Mouse (Mus musculus): ENCODE results near the gene Atg7.

Gene Atg7

DNA sequence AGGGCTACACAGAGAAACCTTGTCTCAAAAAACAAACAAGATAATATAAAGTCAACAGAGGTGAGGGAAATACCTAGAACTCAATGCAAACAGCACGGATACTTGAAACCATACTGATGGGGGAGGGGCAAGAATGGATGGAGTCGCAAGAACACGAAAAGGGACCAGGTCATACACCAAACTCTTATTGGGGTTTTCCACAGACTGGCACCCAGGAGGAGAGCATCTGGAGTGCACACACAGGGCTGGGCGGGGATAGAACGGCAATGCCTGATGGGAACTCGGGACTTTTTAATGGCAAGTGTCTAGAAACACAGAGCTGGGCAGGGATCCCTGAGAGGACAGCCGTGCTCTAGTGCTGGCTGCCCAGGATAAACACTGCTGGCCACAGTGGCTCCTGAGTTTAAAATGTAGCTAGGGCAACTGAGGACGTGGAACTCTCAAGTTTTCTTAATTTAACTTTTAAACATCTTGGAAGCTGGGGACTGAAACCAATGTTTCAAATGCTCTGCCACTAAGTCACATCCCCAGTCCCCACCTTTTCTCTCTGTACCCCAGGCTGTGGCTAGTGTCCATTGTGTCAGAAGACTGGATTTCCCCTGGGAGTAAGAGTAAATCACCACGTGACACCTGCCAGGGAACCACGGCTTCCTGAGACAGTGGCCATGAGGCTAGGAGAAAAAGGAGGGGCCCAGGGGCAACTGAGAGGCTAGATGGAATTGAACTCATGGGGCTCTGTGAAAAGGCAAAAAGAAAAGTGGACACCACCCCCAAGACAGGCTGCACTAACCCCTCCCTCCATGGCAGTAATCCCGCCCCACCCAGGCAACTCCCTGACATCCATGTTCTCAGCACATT is 243.8 kb downstream of the Atg7 start:
- no peak for DNase-seq

DNA sequence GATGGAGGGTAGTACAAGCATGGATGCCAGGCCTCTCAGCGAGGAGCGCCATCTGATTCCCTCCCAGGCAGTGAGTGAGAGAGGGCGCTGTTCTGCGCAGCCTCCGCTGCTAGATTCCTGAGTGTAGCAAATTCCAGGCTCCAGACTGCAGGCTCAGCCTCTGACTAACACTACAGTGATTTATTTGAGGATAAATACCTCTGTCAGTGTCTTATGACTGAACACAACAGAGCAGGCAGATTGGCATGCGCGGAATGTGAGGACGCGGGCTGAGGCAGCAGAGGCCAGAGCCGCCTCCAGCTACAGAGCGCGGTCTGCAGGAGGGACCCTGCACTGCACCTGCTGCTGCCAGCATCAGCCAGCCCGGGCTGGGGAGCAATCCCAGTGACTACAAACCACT is 246.0 kb downstream of the Atg7 start:
- DNase-seq = peak; percentile 91

DNA sequence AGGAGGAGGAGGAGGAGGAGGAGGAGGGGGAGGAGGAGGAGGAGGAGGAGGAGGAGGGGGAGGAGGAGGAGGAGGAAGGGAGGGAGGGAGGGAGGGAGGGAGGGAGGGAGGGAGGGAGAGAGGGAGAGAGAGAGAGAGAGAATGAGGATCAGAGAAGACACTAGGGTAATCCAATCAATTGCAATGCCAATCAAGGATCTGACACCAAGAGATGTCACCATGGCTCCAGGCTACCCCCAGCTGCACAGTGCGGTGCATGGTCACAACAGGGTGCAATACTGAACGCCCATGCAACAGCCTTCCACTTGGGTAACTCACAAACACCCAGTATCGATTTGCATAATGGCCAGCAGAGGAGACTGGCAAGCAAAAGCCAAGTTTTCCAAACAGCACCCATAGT is 247.1 kb downstream of the Atg7 start:
- peak; percentile 80 for DNase-seq

DNA sequence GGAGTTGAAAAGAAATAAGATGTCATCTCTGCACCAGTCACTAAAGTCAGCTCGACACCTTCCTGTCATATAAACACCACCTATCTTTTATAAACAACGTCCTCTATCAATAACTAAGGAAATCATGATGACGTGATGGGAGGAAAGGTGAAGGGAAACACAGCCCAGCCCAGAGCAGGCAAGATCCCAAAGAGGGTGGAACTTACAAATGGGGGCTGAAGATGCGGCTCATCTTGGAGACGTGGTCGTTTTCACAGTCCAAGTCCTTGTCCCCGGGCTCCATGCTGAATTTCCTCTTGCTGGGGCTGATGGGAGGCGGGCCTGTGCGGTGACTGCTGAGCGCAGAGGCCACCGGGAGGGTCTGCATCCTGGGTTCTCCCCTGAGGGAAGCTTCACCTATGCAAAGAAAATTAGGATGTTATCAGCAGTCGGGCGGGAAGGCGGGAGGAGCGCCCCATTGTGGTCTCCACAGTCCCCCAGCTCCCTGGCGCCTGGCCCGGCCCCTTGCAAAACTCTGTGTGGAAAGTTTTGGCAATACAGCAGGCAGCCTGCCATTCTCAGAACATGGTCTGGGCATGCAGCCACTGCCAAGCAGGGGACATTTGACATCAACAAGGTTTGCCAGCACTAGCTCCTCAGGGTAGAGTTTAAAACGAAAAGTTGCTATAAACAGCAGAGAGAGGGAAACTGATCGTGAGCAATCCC is 247.7 kb downstream of the Atg7 start:
- DNase-seq = peak; percentile 49

DNA sequence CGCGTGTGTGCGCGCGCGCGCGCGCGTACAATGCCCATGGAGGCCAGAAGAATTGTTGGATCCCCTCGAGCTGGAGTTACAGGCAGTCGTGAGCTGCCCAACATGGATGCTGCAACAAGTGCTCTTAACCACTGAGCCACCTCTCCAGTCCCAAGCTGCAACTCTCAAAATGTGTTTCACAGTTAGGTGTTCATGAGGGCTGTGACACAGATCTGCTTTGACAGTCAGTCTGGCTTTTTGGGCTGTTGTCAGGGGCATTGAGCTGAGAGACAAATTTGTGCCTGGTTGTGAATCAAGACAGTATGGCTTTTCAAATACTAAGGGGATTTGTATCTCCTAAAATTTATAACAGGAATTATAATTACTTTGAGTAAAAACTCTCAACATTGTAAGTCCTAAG is 248.4 kb downstream of the Atg7 start:
- peak; percentile 45 for DNase-seq

DNA sequence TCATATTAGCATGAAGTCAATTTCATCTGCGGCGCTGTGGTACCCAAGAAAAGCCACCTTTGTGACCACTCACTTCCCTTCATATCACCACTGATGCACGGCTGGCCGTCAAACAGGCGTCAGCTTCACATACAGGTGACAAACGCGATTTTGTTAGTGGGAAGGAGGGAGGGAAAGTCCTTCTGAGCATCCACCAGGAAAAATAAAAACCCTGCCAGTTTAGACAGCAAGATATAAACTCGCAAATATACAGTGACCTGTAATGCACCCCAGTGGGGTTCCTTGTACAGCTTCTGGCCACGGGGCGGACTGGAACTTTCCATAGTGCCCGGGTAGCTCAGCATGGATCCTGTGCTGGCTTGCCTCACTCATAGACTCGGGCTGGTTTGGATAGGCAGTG is 248.9 kb downstream of the Atg7 start:
- no peak for DNase-seq

DNA sequence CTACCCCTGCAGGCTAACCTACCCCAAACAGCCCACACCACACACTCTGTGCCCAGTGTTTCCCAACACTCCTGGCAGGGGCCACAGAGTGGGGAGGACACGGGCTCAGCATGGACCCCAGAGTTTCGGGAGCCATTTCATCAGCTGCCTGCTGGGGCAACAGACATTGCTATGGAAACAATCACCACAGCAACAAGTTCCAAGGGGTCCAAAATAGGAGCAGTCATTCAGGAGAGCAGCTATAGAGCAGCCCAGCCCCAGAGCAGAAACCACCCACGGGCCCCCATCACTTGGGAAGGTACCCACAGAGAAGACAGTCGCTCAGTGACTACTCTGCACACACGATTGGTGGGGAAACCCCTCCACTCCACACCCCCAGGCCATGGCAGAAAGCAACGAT is 249.5 kb downstream of the Atg7 start:
- DNase-seq = peak; percentile 94

DNA sequence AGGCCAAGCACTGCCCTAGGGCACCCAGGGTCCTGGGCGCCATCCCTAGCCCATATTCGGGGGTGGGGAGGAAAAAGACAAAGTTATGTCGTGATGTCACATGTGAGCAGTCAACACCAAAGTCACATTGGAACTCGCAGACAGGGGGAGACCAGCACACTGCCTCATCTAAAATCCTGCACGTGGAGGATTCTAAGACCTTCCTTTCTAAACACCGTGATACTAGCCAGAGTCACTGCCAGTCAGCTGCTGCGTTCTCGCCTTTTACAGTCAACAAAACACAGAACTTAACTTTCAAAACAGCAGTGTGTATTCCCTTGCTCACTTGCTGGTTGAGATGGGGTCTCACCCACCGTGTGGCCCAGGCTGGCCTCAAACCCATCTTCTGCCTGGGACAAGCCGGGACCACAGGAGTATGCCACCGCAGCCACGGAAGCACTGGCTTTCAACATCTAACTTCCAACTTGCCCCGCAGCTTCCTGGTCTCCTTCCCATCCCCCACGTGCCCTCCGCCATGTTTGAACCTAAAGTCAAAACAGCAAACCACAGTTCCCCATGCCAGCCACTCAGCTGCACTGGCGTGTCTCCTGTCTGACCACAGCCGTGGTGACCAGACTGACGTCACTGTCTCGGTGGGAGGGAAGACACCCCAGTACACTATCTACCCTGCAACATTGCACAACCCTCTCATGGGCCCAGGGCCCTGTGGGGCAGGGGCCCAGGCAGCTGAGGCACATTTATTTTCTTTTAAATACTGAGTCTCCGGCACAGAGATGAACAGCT is 250.7 kb downstream of the Atg7 start:
- DNase-seq = no peak

DNA sequence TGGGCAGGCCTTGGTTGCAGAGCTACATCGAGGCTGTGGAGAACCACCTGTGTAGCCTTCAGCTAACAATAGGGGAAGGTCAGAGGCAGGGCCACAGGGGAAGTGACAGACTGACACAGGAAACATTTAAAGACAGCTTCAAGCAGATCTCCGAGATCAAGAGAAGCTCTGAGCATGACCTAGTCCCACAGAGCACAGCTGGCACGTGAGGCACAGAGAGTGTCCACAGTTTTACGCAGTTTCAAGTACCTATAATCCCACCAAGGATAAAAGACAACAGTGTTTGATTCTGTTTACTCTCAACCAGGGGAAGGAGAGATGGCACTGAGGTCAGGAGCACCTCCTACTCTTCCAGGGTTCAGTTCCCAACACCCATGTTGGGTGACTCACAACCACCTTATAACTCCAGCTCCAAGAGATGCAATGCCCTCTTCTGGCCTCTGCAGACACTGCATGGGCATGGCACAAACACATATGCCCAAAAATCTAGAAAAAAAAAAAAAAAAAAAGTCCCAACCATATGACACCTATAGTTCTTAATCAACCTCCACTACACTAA is 251.7 kb downstream of the Atg7 start:
- no peak for DNase-seq

DNA sequence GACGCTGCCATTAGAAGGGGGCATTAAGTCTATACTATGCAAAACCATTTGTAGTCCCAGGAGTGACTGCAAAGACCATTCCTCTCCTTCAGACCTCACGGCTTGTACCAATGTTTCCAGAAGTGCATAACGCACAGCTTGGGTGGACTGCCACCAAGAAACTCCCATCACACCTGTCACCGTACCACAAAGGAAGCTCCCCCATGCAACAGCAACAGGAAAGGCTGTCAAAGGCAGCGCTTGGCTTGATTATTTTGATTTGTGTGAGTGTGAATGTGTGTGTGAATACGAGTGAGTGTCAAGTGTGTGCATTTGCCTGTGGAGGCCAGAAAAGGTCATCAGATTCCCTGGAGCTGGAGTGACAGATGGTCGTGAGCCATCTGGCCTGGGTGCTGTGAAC is 252.3 kb downstream of the Atg7 start:
- DNase-seq = no peak

DNA sequence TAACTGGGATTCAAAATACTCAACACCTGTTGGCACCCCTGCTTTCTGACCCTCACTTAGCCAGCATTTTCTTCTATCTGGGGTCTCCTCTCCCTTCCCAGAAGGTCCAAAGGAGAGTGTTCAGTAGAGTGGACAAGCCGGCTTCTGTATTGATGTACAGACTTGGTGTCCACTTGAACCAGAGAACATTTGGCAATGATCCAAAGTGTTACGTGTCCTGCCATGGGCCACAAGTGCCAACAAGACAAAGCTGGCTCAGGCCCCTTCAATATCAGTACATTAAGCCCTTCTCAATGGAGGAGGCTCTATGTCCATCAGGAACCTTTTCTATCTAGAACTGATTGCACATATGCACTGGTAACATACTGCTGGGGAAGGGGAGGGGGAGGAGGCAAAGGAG is 253.4 kb downstream of the Atg7 start:
- no peak for DNase-seq

DNA sequence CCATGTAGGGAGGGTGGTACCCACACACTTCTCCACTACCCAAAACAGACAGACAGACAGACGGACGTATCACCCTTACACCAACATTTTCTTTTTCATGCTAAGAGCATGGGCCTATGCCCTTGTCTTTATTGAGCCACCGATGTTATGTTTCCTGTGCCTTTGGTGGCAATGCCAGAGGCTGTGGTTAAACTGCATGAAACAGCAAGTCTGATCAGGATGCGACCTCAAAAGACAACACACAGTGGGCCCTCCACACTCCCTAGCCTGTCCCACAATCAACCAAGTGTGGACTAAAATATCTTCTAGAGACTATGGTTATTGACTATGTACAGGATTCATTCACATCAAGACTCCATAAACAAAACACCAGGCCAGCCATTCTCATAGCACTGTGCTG is 256.1 kb downstream of the Atg7 start:
- no peak for DNase-seq

DNA sequence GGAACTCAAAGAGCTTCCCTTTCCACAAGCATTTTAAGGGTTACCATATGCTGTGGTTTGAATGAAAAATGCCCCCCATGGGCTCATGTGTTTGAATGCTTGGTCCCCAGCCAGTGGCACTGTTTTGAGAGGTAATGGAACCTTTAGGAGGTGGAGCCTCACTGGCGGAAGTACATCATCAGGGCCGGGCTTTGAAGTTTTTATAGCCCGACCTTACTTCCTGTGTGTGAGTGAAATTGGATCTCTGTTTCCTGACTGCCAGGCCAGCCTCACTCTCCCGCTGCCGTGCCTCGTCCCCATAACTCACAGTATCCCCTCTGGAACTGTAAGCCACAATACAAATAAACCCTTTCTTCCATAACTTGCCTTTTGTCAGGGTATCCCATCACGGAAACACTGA is 256.8 kb downstream of the Atg7 start:
- no peak for DNase-seq

DNA sequence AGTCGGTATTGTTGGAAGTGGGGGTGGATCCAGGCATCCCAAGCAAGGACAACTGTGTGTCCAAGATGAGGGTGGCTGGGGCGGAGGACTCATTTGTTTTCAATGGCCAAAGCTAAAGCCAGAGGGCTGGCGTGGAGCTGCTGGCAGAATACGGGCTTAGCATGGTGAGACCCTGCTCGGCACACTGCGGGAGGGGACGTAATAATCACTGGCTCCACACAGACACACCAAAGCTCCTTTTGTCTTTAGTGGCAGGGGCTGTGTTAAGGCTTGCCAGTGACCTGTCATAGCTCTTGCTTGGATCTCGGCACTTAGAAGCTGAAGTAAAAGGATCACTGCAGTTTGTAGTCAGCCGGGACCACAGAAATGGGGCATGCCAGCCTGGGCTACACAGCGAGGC is 257.3 kb downstream of the Atg7 start:
- DNase-seq = no peak

DNA sequence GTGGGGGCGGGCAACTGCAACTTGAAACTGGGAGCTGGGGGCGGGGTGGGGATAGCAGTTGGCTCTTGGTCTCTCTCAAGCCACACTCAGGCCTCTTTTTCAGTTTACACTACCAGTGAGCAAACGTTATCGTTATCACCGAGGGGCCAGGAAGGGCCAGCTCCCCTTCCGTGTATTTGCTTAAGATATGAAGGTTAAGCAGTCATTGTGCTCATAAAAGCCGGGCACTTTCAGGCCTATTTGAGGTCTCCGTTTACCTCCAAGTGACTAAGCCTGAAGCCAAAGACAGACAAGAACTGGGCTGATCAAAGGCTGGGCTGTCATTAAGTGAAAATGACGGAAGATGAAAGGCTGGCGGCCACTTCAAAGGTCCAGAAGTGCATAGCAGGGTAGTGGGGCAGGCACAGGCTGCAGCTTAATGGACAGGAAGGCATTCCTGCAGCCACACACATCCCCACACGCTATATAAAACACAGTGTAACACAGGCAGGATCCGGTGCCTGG is 258.5 kb downstream of the Atg7 start:
- no peak for DNase-seq

DNA sequence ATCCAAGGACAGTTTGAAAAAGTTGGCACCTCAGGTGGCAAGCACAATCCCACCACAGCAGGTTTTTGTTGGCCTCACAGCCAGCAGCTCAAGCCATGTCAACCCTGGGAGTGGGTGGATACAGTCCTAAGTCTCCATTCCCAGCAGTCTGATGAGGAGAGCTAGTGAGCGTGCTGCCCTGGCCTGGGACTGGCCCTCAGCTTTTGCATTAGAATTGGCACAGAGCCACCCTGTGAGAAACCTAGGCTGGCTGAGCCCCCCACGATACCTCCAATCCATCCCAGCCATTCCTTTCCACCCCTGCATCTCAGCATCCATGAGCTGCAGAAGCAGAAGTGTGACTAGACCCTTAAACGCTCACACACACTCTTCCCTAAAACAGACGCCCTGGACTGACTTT is 259.0 kb downstream of the Atg7 start:
- no peak for DNase-seq

DNA sequence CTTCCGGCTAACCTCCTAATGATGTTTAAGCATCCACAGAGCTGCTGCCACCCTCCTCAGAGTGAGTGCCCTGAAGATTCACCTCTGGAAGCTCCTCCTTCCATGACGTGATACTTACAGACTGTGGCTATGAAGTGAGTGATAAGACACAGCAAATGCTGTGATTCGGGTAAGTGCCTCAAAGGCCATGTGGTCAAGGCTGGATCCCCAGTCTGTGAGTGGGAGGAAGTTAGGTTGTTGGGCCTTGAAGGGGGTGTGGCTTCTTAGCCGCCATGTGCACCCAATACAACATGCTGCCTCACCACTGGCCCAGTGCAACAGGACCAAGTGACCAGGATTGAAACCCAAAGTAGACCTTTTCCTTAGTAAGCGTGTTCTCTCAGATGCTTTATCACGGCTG is 261.3 kb downstream of the Atg7 start:
- no peak for DNase-seq

DNA sequence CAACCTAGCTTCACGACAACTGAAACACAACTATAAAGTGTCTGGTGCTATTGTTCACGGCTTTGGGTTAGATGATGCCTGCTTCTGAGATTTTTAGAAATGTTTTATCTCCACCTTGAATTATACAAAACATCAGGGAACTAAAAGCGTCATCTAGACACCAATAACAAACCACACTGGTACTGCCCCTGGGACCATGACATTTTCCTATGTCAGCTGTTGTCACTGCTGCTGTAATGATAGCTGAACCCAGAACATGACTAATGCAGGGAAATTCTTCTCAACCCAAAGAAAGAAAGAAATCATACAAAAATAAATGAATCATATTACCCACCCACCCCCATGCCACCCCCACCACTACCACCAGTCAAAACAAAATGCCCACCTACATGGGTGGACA is 261.9 kb downstream of the Atg7 start:
- no peak for DNase-seq

DNA sequence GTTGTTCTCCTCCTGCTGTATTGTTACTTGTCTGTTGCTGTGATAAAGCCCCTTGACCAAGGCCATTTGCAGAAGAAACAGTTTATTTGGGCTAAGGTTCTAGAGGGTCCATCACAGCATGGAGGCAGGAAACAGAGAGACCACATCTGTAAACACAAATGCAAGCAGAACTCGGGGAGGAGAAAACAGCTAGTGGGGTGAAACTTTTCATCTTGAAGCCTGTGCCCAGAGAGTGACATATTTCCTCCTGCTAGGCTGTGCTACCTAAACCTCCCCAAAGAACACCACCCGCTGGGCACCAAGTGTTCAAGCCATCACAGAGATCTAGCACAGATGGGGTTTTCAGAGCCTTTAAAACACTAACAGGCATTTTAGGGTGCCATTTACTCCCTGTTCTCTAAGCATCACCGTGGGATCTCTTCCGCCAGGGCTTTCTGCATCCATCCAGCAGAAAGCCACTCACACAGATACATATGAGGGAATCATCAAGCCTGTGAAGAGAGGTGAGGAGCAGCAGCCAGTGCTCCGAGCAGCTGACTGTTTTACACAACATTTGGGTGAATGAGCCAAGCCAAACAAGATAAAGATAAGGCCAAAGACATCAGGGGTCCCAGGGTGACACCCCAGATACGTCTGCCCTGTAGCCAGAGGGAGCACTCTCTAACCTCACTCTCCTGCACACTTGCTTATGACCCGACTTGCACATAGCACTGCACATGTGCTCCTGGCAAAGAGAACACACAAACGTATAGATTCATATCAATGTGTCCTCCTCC is 262.5 kb downstream of the Atg7 start:
- DNase-seq = no peak

DNA sequence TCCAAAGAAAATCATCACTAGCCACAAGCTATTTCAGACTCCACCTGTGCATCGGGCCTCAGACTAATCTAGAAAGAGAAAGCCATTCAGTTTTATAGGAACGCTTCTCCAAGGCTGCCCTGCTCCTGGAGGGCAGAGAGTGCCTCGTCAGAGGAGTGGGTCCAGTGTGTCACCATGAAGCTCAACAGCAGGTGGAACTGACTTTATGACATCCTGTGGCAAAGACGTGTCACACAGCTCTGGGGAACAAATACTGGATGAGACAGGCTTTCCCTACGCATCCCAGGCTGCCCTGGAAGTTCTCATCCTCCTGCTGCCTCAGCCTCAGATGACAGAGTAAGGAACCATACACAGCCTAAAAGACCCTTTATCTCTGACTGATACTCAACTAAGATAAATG is 263.3 kb downstream of the Atg7 start:
- DNase-seq = no peak

DNA sequence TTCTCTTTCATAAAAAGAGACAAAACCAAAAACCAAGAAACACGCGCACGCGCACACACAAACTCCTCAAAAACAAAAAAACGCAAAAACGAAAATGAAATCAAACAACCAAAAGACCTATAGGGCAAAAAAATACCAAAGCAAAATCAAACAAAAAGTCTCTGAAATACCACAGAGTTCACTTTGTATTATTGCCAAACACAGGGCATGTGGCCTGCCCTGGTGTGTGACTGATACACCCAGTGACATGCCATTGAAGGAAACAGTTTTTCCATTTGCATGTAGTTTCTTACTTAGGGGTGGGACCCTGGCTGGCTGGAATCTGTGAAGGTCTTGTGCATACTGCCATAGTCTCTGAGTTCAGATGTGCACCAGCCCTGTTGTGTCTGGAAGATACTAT is 264.6 kb downstream of the Atg7 start:
- no peak for DNase-seq

DNA sequence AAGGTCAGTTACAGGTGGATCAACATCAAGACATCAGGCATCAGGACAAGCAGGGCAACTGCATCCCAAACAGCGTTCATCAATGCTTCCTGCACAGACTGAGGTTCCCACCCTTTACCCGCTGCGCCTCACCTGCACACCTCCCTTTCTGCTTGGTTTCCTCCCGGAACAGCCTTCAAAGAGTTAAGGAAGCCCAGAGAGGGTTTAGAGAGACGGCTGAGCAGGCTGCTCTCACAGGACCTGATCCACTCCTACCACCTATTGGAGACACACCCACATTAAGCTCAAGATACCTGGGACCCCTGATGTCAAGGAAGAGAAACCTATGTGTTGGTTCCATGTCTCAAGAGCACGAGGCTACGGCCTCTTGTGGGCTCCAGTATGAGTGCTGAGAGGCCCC is 266.9 kb downstream of the Atg7 start:
- DNase-seq = no peak
